Mouse (Mus musculus) kidney, postnatal 0 days (tissue): Measurements from ENCODE around the gene Cntn5. TPM values are rescaled to one million over a fixed set of nuclear protein-coding genes. Genes with fewer than 3 reads are reported as not detected.

ENCODE experiments used
- ATAC-seq: fragments of 200-750 bp; cut with Nextera tagmentation; replicated peaks from 2 replicates; pipeline ENCODE4 v1.8.0; 2017; ENCODE audit warnings: low read depth, moderate number of reproducible peaks, moderate TSS enrichment, moderate library complexity; ENCODE audit not compliant: low FRiP score
- DNase-seq: peaks from one replicate; pipeline ENCODE4 v3.0.0-alpha.2; 2016; ENCODE audit warnings: low spot score
- H3K27ac ChIP-seq: fragments of 300-500 bp; sonication (generic); 2 replicates; pipeline ENCODE4 v1.5.1; 2014; ENCODE audit warnings: mild to moderate bottlenecking
- H3K27me3 ChIP-seq: fragments of 300-500 bp; sonication (generic); 2 replicates; pipeline ENCODE4 v1.6.1; 2014; ENCODE audit warnings: low read length, mixed read lengths; ENCODE audit not compliant: insufficient read depth
- H3K36me3 ChIP-seq: fragments of 300-500 bp; sonication (generic); 2 replicates; pipeline ENCODE4 v1.6.1; 2014; ENCODE audit warnings: low read length, mixed read lengths; ENCODE audit not compliant: insufficient read depth
- H3K4me1 ChIP-seq: fragments of 300-500 bp; sonication (generic); replicated peaks from 2 replicates; pipeline ENCODE4 v1.6.1; 2014; ENCODE audit warnings: antibody characterized with exemption, low read length, mixed read lengths; ENCODE audit not compliant: insufficient read depth
- H3K4me2 ChIP-seq: fragments of 300-500 bp; sonication (generic); 2 replicates; pipeline ENCODE4 v1.6.1; 2014; ENCODE audit warnings: mild to moderate bottlenecking, low read length, moderate library complexity, mixed read lengths
- H3K4me3 ChIP-seq: fragments of 300-500 bp; sonication (generic); replicated peaks from 2 replicates; pipeline ENCODE4 v1.5.1; 2014; ENCODE audit warnings: low read depth, low read length
- H3K9ac ChIP-seq: fragments of 300-500 bp; sonication (generic); 2 replicates; pipeline ENCODE4 v1.6.1; 2014; ENCODE audit warnings: low read depth, low read length
- H3K9me3 ChIP-seq: fragments of 300-500 bp; sonication (generic); replicated peaks from 2 replicates; pipeline ENCODE4 v1.6.1; 2016; ENCODE audit warnings: low read length, inconsistent platforms, mixed read lengths
- CTCF ChIP-seq: IDR thresholded peaks from 2 replicates; pipeline ENCODE4 v1.5.1; 2016; ENCODE audit warnings: antibody characterized with exemption, low read depth, mild to moderate bottlenecking, moderate library complexity
- WGBS: fragments of 180-500 bp; shearing (Covaris S2); extraction: QIAGEN DNeasy Blood & Tissue Kit; methylation state at CpG from one replicate; pipeline ENCODE4 v1.1.7; 2014; 5-methylcytosine and 5-hydroxymethylcytosine counted together
- polyA plus RNA-seq: library from polyadenylated mRNA; unstranded; fragments of >200 nt; fragmentation: Nextera tagmentation; extraction: Ambion mirVana; gene quantifications from 2 replicates; pipeline ENCODE4 v1.2.1, GENCODE M21; 2015

Gene Cntn5
- polyA plus RNA-seq, 1 experiment from 2014 or later, result 0.43 TPM

- TF ChIP-seq CTCF, result no peak
- Histone ChIP-seq H3K27ac (no peak overlapping the region), H3K27me3 (no peaks in the 10 kb centered on the region), H3K9me3 (no peaks in the 10 kb centered on the region), H3K4me1 (no peaks in the 10 kb centered on the region), H3K9ac (no peak overlapping the region), H3K4me3 (no peak overlapping the region), H3K36me3 (no peaks in the 10 kb centered on the region), H3K4me2 (no peak overlapping the region)
- 61% methylated on average over 5 of the region's 5 CpGs for WGBS
- DNase-seq (no peak), ATAC-seq (no peak)
Measured at GRCm38 (mm10) chr9:9899070-9899469, 1005.5 kb downstream of the Cntn5 start.

DNA sequence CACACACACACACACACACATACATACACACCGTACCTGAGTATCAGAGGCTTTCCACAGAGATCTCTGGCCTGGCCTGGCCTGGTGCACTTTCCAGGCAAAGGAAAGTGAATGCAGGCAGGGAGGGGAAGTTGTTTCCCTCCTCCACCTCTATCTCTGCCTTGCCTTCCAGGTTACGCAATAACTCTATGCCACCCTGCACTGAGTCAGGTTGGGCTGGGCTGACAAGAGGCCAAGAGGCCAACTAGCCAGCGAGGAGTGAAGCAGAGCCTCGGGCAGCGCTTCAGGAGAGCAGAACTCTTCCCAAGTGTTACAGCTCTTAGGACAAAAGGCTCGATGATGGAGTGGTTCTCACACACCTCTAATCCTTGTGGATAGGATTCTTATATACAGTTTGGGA lies 1018.4 kb downstream of the Cntn5 start:
- no peaks in the 10 kb centered on the region for H3K27me3 ChIP-seq
- WGBS, result 62% methylated on average over 6 of the region's 6 CpGs
- ATAC-seq (no peak), DNase-seq (no peak)
- H3K27ac ChIP-seq, result no peak overlapping the region
- no peak overlapping the region for H3K9ac ChIP-seq
- H3K4me1 ChIP-seq, result no peaks in the 10 kb centered on the region
- H3K4me2 ChIP-seq, result no peak overlapping the region
- H3K9me3 ChIP-seq, result no peaks in the 10 kb centered on the region
- no peak for TF ChIP-seq CTCF
- H3K4me3 ChIP-seq, result no peak overlapping the region
- no peaks in the 10 kb centered on the region for H3K36me3 ChIP-seq

DNA sequence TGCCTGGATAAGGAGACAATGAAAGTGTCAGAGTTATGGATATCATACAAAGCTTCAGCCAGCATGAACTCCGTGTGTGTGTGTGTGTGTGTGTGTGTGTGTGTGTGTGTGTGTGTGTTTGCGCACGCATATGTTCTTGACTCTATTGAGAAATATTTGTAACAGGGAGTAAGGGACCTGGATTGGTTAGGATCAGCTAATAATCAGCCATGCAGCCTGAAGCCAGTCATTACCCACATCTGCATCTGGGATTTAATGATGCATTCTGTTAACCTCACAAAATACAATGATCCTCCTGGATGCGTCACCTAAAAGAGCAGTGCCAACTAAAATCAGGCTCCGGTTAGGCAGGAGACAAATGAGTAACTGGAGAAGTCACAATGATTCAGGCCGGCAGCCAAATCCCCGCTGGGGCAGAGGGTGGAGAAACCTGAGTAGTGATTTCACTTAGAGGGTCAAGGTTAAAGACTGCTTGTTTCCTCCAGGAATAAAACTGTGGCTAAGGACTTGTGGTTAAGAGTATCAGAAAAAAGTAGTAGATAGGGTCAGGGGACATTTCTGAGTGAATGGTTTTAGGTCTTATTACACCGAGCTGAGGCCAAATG lies 1021.7 kb downstream of the Cntn5 start:
- 20% methylated on average over 8 of the region's 8 CpGs for WGBS
- TF ChIP-seq CTCF, result no peak
- ATAC-seq (peak; percentile 76), DNase-seq (peak; percentile 82)
- Histone ChIP-seq H3K27ac (no peak overlapping the region), H3K9me3 (no peaks in the 10 kb centered on the region), H3K36me3 (no peaks in the 10 kb centered on the region), H3K27me3 (no peaks in the 10 kb centered on the region), H3K4me2 (no peak overlapping the region), H3K4me3 (no peak overlapping the region), H3K9ac (no peak overlapping the region), H3K4me1 (no peaks in the 10 kb centered on the region)

DNA sequence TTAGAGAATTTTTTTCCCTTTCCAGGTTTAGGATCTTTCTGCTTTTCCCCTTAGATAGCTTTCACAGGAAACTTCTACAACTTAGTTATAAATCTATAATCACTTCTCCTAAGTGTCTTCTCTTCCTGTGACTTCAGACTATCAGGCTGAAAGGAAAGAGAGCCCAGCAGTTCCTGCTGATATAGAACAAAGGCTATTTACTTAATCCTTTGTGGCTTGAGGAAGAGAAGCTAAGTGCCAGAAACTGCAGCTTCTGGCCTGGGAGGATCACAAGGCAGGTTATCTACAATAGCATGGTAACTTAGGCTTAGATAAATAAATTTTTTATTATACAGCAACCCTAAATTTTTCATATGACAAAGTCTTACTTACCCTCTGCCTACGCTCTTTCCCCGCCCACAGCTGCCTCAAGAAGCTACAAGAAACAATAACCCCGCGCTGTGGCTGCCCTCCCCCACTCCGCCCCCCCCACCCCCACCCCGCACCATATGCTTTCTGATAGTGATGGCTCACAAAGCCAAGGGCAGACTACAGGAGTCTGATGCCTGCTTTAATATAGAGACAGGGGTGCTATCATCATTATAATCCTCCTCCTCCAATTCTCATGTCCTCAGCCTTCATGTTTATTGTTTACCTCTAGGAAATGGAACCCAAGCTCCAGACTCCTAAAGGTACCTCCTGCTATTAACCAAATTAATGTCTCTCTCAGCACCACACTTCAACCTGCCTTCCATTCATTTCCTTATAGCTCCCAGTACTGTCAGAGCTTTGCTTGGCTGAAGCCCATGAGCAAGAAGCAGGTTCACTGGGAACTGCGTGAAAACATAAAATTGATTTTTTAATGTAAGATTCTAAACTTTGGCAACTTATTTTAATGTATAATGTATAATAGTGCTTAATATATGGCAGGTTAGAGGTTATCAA lies 1032.2 kb downstream of the Cntn5 start:
- H3K9me3 ChIP-seq, result no peaks in the 10 kb centered on the region
- no peaks in the 10 kb centered on the region for H3K36me3 ChIP-seq
- no peaks in the 10 kb centered on the region for H3K4me1 ChIP-seq
- no peak overlapping the region for H3K4me3 ChIP-seq
- H3K27me3 ChIP-seq, result no peaks in the 10 kb centered on the region
- no peak overlapping the region for H3K9ac ChIP-seq
- DNase-seq (no peak), ATAC-seq (no peak)
- no peak for TF ChIP-seq CTCF
- H3K4me2 ChIP-seq, result no peak overlapping the region
- no peak overlapping the region for H3K27ac ChIP-seq
- WGBS, result 38% methylated on average over 7 of the region's 7 CpGs

DNA sequence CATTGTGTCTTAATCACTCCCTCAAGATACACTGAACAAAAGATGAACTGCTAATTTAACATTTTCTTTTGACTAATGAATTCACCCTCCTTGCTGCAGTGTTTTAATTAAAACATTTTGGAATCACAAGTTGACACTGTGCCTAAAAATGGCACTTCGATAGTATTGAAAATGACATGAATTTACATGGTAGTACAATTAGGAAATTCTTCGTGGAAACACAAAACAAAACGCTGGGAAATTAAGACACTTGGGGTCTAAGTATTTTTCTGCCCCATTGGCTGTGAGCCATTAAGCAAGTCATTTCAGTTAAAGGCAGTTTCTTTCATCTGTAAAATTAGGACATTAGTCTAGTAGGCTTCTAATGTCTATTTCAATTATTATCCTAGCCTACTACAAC lies 1043.9 kb downstream of the Cntn5 start:
- Histone ChIP-seq H3K27me3 (no peaks in the 10 kb centered on the region), H3K9ac (no peak overlapping the region), H3K27ac (no peak overlapping the region), H3K4me1 (no peaks in the 10 kb centered on the region), H3K4me2 (no peak overlapping the region), H3K4me3 (no peak overlapping the region), H3K9me3 (no peaks in the 10 kb centered on the region), H3K36me3 (no peaks in the 10 kb centered on the region)
- DNase-seq (no peak), ATAC-seq (no peak)
- TF ChIP-seq CTCF, result no peak
- 66% methylated on average over 3 of the region's 3 CpGs for WGBS

GRCm38 (mm10) chr9:9859323-9859722 lies 1045.3 kb downstream of the Cntn5 start:
- no peak for ATAC-seq
- 58% methylated on average over 1 of the region's 1 CpGs for WGBS
- DNase-seq, result no peak
- no peak overlapping the region for H3K4me2 ChIP-seq
- no peaks in the 10 kb centered on the region for H3K36me3 ChIP-seq
- TF ChIP-seq CTCF, result no peak
- H3K4me1 ChIP-seq, result no peaks in the 10 kb centered on the region
- H3K27ac ChIP-seq, result no peak overlapping the region
- no peaks in the 10 kb centered on the region for H3K27me3 ChIP-seq
- no peak overlapping the region for H3K4me3 ChIP-seq
- no peak overlapping the region for H3K9ac ChIP-seq
- H3K9me3 ChIP-seq, result no peaks in the 10 kb centered on the region
